Mouse (Mus musculus): ENCODE measurements around the gene Tln1. TPM values are rescaled to one million over a fixed set of nuclear protein-coding genes. Genes with fewer than 3 reads are reported as not detected.

The Tln1 gene
- polyA plus RNA-seq, 1 experiment from 2014 or later: 51.1 TPM

DNA sequence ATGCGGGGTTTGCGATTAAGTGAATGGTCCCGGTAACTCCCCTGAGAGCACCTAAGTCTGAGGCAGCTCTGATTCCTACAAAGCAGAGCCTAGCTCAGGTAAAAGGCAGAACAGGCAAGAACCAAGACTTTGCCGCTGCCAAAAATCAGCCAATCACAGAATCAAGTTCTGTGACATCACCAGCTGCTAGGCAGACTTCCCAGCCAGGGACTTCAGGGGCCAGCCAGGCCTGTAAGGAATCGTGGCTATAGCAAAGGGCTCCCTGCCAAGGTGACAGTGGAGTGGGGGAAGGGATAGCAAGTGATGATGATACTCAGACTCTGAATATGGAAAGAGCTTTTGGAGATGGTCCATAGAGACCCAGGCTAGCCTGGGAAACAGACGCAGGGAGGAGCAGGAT, 42.5 kb downstream of the Tln1 start:
- Histone ChIP-seq H3K4me1 (peaks cover 75% of the 10 kb centered on the region), H3K27me3 (ENCODE audit: low read depth, poor library complexity, severe bottlenecking) (peaks cover 70% of the 10 kb centered on the region), H3K9me3 (replicated peaks) (no peaks in the 10 kb centered on the region), H3K36me3 (peaks cover 22% of the 10 kb centered on the region), H3K4me3 (peak overlapping the region; percentile 32), H3K27ac (no peak overlapping the region)
- DNase-seq (ENCODE audit: low spot score): peak; percentile 90
- 13% methylated on average over 6 of the region's 6 CpGs for WGBS

DNA sequence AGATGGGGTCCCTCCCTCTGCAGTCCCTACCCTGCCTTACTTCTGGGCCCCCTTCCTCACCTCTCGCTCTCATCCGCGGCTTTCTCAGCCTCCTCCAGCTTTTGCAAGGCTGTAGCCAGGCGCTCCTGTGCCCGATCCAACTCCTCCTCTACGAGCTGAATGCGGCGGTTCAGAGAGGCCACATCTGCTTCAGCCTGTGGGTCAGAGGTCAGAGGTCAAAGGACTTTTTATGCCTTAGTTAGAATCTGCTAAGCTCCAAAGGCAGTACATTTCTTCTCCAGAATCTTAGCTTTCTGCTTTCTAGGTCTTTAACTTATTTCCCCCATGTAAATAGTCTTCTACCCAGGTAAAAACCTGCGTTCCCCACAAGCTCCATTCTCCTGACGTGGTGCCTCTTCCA, 42.9 kb downstream of the Tln1 start:
- peaks cover 66% of the 10 kb centered on the region for H3K27me3 ChIP-seq (ENCODE audit: low read depth, poor library complexity, severe bottlenecking)
- peak overlapping the region; percentile 32 for H3K4me3 ChIP-seq
- no peaks in the 10 kb centered on the region for H3K9me3 ChIP-seq (replicated peaks)
- DNase-seq (ENCODE audit: low spot score): no peak
- H3K36me3 ChIP-seq: peaks cover 22% of the 10 kb centered on the region
- WGBS: 13% methylated on average over 10 of the region's 10 CpGs
- no peak overlapping the region for H3K27ac ChIP-seq
- peaks cover 74% of the 10 kb centered on the region for H3K4me1 ChIP-seq

GRCm38 (mm10) chr4:43515764-43516708, 46.5 kb downstream of the Tln1 start:
- Histone ChIP-seq H3K9me3 (replicated peaks) (no peaks in the 10 kb centered on the region), H3K36me3 (peaks cover 22% of the 10 kb centered on the region), H3K4me3 (no peak overlapping the region), H3K27me3 (ENCODE audit: low read depth, poor library complexity, severe bottlenecking) (peaks cover 33% of the 10 kb centered on the region), H3K4me1 (peaks cover 42% of the 10 kb centered on the region), H3K27ac (peak overlapping the region; percentile 46; the same call in 1 of the 2 replicates)
- DNase-seq (ENCODE audit: low spot score): no peak
- whole genome bisulfite sequencing: 79% methylated on average over 11 of the region's 11 CpGs

DNA sequence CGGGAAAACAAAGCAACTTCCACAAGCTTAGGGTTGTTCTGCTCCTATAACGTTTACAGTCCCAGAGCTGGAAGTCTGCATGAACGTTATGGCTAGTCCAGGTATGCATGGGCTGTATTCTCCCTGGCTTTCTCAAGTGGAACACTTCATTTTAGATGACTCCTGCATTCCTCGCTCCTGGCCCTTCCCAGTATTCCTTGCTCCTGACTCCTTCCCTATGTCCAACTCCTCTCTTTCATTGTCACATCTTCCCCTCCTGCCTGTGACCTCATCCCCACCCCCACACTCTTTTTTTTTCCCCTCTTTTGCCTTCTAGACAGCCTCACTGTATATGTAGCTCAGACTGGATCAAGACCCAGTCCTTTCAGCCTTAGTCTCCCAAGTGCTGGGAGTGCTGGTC, 48.7 kb downstream of the Tln1 start:
- H3K27ac ChIP-seq: no peak overlapping the region
- peaks cover 22% of the 10 kb centered on the region for H3K36me3 ChIP-seq
- H3K27me3 ChIP-seq (ENCODE audit: low read depth, poor library complexity, severe bottlenecking): peaks cover 25% of the 10 kb centered on the region
- DNase-seq (ENCODE audit: low spot score): no peak
- peaks cover 28% of the 10 kb centered on the region for H3K4me1 ChIP-seq
- no peaks in the 10 kb centered on the region for H3K9me3 ChIP-seq (replicated peaks)
- 81% methylated on average over 4 of the region's 4 CpGs for WGBS
- H3K4me3 ChIP-seq: no peak overlapping the region

- WGBS: 91% methylated on average over 4 of the region's 4 CpGs
- peaks cover 22% of the 10 kb centered on the region for H3K36me3 ChIP-seq
- no peak overlapping the region for H3K4me3 ChIP-seq
- peaks cover 24% of the 10 kb centered on the region for H3K27me3 ChIP-seq (ENCODE audit: low read depth, poor library complexity, severe bottlenecking)
- no peak overlapping the region for H3K27ac ChIP-seq
- no peak for DNase-seq (ENCODE audit: low spot score)
- peaks cover 28% of the 10 kb centered on the region for H3K4me1 ChIP-seq
- no peaks in the 10 kb centered on the region for H3K9me3 ChIP-seq (replicated peaks)
These were observed 49.2 kb downstream of the Tln1 start for GRCm38 (mm10) chr4:43513300-43513699.

DNA sequence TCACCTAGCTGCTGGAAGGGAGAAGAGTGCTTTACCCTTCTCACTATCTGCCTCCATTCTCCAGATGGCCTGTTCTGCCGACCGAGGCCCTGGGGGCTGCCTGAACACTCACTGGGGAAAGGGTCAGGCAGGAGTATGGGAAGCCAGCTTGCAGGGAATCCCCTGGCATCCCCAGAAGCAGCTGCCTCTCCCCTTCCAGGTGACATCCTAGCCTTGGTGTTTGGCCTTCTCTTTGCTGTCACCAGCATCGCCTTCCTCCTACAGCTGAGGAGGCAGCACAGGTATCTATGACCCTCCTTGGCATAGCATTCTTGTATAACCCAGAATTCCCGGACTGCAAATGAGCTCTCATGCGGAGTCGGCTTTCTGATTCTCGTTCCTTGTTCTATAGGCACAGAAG, 49.8 kb downstream of the Tln1 start:
- peaks cover 32% of the 10 kb centered on the region for H3K4me1 ChIP-seq
- 63% methylated on average over 7 of the region's 7 CpGs for WGBS
- no peak overlapping the region for H3K4me3 ChIP-seq
- peaks cover 16% of the 10 kb centered on the region for H3K36me3 ChIP-seq
- DNase-seq (ENCODE audit: low spot score): no peak
- no peaks in the 10 kb centered on the region for H3K9me3 ChIP-seq (replicated peaks)
- peaks cover 24% of the 10 kb centered on the region for H3K27me3 ChIP-seq (ENCODE audit: low read depth, poor library complexity, severe bottlenecking)
- H3K27ac ChIP-seq: no peak overlapping the region

- Histone ChIP-seq H3K4me1 (peaks cover 40% of the 10 kb centered on the region), H3K9me3 (replicated peaks) (no peaks in the 10 kb centered on the region), H3K27me3 (ENCODE audit: low read depth, poor library complexity, severe bottlenecking) (peaks cover 32% of the 10 kb centered on the region), H3K4me3 (no peak overlapping the region), H3K27ac (no peak overlapping the region), H3K36me3 (peaks cover 10% of the 10 kb centered on the region; the same call in 1 of the 2 replicates)
- no peak for DNase-seq (ENCODE audit: low spot score)
- WGBS: 77% methylated on average over 19 of the region's 19 CpGs
These were observed 50.6 kb downstream of the Tln1 start for GRCm38 (mm10) chr4:43511675-43512454.

GRCm38 (mm10) chr4:43509109-43509508, 53.4 kb downstream of the Tln1 start:
- H3K4me3 ChIP-seq: peak overlapping the region; percentile 61
- DNase-seq (ENCODE audit: low spot score): no peak
- 41% methylated on average over 9 of the region's 9 CpGs for WGBS
- H3K36me3 ChIP-seq: no peaks in the 10 kb centered on the region
- peaks cover 40% of the 10 kb centered on the region for H3K27me3 ChIP-seq (ENCODE audit: low read depth, poor library complexity, severe bottlenecking)
- no peaks in the 10 kb centered on the region for H3K9me3 ChIP-seq (replicated peaks)
- peaks cover 34% of the 10 kb centered on the region for H3K4me1 ChIP-seq
- H3K27ac ChIP-seq: peak overlapping the region; percentile 85

DNA sequence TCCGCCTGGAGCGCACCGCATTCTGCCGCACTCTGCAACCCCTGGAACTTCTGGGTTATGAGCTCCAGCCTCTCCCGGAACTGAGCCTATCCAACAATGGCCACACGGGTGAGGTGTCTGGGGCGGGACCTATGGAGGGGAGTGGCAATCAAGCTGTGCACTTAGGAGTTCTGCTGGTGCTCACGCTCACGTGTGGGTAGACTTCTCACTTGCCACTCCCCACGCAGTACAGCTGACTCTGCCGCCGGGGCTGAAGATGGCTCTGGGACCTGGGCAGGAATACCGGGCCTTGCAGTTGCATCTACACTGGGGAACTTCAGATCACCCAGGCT, 53.9 kb downstream of the Tln1 start:
- H3K36me3 ChIP-seq: no peaks in the 10 kb centered on the region
- H3K4me1 ChIP-seq: peaks cover 34% of the 10 kb centered on the region
- H3K9me3 ChIP-seq (replicated peaks): no peaks in the 10 kb centered on the region
- peaks cover 40% of the 10 kb centered on the region for H3K27me3 ChIP-seq (ENCODE audit: low read depth, poor library complexity, severe bottlenecking)
- WGBS: 9% methylated on average over 13 of the region's 13 CpGs
- H3K4me3 ChIP-seq: peak overlapping the region; percentile 61
- peak; percentile 68 for DNase-seq (ENCODE audit: low spot score)
- H3K27ac ChIP-seq: peak overlapping the region; percentile 85

DNA sequence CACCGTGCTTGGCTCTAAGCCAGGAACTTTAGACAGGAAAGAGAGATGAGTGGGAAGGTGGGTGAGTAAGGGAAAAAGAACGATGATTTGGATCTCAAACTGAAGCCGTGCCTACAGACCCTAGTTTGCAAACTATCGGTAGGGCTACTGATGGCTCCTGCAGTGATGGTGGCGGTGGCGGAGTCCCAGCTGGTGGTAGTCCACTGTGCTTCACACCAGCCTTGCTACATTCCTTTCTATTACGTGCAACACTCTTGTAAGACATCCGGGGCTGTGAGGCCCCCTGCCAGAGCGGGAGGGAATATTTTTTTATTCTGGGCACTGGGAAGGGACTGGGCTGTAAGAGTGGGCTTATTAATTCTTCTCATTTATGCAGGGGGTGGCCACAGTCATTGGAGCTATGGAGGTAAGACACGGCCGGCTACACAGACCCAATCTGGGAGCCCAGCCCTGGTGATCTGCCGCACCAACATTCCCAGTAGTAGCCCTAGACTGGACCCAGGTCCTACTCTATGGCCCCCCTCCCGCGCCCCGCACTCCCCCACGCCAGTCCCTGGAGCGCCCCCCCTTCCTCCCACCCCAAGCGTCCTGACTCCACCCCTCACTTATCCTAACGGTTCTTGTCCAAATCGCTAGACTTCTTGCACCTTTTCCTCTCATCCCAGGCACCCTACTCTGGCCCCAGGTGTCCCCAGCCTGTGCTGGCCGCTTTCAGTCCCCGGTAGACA, 54.4 kb downstream of the Tln1 start:
- Histone ChIP-seq H3K36me3 (no peaks in the 10 kb centered on the region), H3K4me1 (peaks cover 34% of the 10 kb centered on the region), H3K4me3 (peak overlapping the region; percentile 61), H3K9me3 (replicated peaks) (no peaks in the 10 kb centered on the region), H3K27me3 (ENCODE audit: low read depth, poor library complexity, severe bottlenecking) (peaks cover 40% of the 10 kb centered on the region), H3K27ac (peak overlapping the region; percentile 85)
- DNase-seq (ENCODE audit: low spot score): no peak
- 14% methylated on average over 22 of the region's 22 CpGs for WGBS

DNA sequence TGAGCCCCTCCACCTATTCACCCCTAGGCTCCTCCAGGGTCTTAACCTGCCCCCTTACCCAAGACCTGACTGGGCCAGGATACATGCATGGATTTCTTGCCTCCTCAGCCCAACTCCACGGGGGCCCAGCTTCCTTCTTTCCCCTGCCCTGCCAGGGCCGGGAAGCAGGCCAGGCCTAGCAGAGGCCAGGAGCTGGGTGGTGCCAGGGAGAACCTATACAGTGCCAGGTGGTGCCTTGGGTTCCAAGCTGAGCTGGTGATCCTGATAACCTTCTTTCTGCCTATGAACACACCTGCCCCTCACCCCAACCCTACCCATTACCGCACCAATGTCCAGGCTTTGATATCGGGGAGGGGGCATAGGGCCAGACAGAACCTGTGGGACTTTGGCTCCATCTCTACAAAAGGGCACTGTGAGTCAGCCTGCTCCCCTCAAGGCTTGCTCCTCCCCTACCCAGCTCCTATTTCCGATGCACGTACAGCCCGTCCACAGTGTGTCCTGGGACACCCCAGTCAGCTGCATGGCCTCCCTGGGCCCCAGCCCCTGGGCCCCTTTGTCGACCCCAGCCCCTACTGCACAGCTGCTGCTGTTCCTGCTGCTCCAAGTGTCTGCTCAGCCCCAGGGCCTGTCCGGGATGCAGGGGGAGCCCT, 55.8 kb downstream of the Tln1 start, which contains the start of gene Car9:
Gene Car9, plus strand, starts transcription at position 431 of the 650 bp plus-strand sequence.
- Histone ChIP-seq H3K27me3 (ENCODE audit: low read depth, poor library complexity, severe bottlenecking) (peaks cover 43% of the 10 kb centered on the region), H3K27ac (peak within 1 kb of the TSS; percentile 85; the same call in 1 of the 2 replicates), H3K36me3 (no peaks in the 10 kb centered on the region), H3K4me1 (peaks cover 30% of the 10 kb centered on the region), H3K9me3 (replicated peaks) (no peaks in the 10 kb centered on the region), H3K4me3 (peak within 1 kb of the TSS; percentile 61; the same call in 1 of the 2 replicates)
- no peak for DNase-seq (ENCODE audit: low spot score)
- 57% methylated on average over 9 of the region's 9 CpGs for WGBS

GRCm38 (mm10) chr4:43506074-43506473, 56.4 kb downstream of the Tln1 start:
- no peak overlapping the region for H3K4me3 ChIP-seq
- DNase-seq (ENCODE audit: low spot score): no peak
- H3K27ac ChIP-seq: no peak overlapping the region
- H3K9me3 ChIP-seq (replicated peaks): no peaks in the 10 kb centered on the region
- peaks cover 30% of the 10 kb centered on the region for H3K4me1 ChIP-seq
- WGBS: 88% methylated on average over 8 of the region's 8 CpGs
- no peaks in the 10 kb centered on the region for H3K36me3 ChIP-seq
- peaks cover 48% of the 10 kb centered on the region for H3K27me3 ChIP-seq (ENCODE audit: low read depth, poor library complexity, severe bottlenecking)
